Mouse (Mus musculus): ENCODE results near the gene Chrm3. TPM values are rescaled to one million over a fixed set of nuclear protein-coding genes. Genes with fewer than 3 reads are reported as not detected.
A peak's percentile ranks its signal among the peaks of the same experiment; 100 is the strongest.

Chrm3 gene
- total RNA-seq, 2 experiments from 2014 or later: 0.84 to 1.5 TPM

DNA sequence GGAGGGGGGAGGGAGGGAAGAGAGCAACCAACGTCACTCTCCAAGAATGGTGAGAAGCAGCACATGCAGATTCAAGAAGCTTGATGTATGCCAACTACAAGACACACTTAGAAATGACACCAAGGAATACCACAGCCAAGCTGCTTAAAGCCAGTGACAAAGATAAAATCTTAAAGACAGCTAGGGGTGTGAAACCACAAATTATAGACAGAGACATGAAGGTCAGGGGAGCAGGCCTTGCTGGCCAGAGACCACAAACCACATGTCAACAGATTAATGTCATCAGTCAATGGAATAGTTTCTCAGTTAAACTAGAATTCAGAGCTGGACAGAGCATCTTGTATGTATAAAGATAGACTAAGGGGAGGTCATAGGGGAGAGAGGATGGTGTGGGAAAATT, 341.4 kb downstream of the Chrm3 start:
- no peak for DNase-seq (ENCODE audit: low spot score)
- intact Hi-C loops (cut with DNase I): no loop called here

DNA sequence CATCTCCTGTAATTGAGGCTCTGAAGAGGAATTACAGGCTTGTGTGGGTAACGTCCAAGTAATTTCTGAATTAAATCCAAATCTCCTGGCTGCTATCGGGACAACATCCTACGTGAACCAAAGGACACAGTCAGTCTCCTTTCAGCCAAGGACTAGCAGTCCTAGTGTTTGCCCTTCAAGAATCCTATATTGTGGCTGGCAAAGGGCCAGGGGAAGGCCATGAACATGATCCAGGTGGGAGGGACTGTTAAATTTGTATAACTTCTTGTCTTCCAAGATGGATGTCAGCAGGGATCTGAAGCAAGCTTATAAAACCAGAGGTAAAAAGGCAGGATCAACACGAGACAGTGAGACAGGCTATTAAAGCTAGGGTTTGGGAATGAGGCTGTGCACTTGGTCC, 357.7 kb downstream of the Chrm3 start:
- intact Hi-C loops (cut with DNase I): no loop called here
- no peak for DNase-seq (ENCODE audit: low spot score)

DNA sequence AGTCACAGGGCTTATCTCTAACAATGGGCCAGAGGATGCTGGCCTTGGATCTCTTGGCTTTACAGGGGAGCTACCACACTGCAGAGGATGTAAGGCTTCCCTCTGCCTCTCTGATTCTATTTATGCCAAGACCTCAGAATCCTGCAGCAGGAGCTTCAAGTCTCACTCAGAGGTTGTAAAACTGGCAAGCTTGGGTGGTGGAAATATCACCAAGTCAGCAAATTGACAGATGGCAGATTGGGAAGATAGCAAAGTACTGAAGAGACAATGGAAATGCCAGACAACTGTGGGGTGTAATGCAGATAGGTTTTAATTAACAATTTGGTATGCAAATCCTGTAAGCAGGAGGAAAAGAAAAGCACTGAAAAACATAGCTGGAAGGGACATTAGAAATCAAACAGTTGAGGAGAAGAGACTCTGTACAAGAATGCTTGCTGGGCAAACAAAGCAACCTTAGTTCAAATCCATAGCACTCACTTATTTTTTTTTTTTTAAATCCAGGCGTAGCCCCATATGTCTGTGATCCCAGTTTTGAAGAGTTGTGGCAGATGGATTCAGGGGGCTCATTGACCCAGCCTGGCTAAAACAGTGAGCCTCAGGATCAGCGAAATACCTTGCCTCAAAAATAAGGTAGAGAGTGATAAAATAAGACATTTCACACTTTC, 362.9 kb downstream of the Chrm3 start:
- intact Hi-C loops (cut with DNase I): no loop called here
- DNase-seq (ENCODE audit: low spot score): no peak

DNA sequence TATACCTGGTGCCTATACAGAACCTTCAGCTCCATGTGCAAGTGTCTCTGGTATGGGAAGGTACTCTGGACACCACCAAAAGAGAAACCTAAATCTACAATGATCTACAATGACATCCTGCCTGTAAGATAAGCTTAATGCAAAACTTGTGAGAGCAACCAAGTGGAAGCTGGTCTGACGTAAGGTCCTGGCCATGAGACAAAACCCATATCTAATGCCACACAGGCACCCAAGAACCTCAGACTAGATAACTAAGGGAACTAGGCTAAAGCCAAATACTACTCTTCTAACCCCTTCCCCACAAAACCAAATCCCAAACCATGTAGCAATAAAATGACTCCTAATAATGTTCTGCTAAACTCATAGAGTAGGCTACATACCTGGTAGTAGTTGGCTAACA, 364.8 kb downstream of the Chrm3 start:
- intact Hi-C loops (cut with DNase I): no loop called here
- no peak for DNase-seq (ENCODE audit: low spot score)

DNA sequence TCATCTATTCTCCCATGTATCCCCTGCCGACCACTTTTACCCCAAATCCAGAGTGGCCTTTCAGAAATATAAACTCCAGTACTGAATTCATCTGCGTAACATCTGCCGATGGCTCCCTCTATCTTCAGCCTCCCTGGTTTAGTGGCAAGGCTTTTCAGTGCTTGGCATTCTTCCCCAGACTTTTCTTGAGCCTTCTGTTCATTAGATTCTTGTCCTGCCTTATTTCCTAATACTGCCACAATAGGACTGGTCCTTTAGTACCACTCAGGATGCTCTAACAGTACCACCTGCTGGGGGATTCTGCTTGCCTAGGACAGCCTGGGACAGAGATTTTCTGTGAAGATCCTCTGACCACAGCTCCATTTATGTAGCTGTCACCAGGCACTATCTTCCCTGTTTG, 367.1 kb downstream of the Chrm3 start:
- intact Hi-C loops (cut with DNase I): no loop called here
- DNase-seq (ENCODE audit: low spot score): no peak

DNA sequence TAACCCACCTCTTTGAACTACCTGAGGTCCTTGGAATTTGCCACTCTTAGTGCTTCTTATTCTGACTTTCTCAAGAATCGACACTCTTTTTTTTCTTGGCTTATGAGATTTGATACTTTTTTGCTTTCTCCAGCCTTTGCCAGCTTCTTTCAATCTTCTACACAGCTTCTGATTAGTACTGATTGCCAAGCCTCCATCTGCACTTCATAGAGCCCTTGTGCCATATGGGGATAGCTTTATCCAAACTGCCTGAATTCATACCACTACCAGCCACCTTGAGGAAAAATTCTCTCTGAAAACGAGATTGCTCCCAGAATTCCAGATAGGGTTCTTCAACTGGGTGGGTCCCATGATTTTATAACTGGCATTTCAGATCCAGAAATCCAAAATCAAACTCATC, 368.0 kb downstream of the Chrm3 start:
- no peak for DNase-seq (ENCODE audit: low spot score)
- intact Hi-C loops (cut with DNase I): no loop called here

DNA sequence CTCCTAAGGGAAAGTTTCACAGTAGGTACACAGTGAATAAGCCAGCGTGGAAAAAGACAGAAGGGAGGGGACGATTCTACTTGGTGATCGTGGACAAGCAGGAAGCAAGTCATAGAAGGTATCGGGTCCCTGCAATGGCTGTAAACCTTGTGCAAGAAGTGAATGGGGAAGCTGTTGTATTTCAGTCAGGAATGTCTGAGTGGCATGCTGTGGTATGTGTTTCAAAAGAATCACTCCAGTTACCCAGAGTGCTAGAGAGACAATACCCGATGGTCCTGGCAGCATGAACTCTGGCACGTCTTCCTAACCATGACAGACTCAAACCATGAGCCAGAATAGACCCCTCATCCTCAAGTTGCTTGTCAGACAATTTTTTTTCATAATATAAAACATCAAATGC, 375.0 kb downstream of the Chrm3 start:
- no peak for DNase-seq (ENCODE audit: low spot score)
- intact Hi-C loops (cut with DNase I): no loop called here

DNA sequence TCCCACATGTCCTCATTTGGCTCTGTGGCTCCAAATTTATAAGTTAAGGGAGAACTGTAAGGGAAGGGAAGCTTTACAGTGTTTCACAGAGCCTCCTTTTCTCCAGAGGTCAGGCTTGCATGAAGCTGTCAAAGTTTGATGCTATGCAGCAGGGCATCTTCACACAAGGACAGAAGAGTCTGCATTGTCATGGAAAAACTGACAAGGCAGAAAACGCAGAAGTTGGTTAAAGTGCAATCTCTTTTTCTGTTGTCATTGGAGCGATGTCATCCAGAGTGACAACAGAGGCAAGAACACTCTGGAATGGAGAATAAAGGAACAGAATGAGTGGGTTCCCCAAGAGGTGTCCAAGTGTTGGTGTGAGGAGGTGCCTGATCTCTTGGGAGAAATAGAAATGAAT, 377.4 kb downstream of the Chrm3 start:
- DNase-seq (ENCODE audit: low spot score): no peak
- intact Hi-C loops (cut with DNase I): no loop called here

DNA sequence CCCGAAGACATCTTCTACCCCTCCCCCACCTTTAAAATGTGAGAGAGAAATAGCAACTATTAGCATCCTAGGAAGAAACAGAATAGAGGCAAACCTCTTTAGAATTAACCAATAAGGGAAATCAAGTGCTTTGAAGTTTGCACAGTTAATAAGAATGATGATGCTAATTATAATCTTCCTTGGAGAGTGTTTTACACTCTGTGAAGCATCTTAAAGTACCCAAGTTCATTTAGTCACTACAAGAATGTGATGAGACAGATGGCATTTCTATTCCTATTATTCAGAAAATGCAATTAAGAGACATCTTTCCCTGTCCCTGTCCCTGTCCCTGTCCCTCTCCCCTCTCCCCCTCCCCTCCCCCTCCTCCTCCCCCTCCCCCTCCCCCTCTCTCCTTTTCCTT, 382.9 kb downstream of the Chrm3 start:
- intact Hi-C loops (cut with DNase I): no loop called here
- no peak for DNase-seq (ENCODE audit: low spot score)

DNA sequence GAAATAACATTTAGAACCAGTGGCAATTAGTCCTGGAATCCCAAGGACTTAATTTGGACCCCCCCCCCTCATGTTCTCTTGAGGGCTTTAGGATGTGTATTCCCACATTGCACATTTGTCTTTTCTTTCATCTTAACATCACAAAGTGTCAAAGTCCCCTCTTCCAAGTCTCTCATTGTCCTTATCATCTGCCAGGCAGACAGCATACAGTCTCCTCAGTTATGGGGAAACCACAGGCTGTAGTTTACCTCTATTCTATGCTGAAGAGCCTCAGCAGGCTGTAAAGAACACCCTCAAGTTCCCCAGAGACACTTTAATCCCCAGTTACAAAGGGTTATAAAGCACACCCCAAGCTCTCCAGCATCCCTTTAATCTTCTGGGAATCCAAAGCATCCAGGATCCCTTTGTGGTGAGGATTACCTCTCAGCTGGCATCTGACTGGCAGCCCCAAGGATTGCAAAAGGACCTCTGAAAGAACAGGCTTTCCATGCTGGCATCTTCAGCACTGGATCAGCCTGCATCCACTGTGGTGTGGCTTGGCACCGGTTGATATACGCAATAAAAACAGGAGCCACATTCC, 386.8 kb downstream of the Chrm3 start:
- intact Hi-C loops (cut with DNase I): no loop called here
- no peak for DNase-seq (ENCODE audit: low spot score)

DNA sequence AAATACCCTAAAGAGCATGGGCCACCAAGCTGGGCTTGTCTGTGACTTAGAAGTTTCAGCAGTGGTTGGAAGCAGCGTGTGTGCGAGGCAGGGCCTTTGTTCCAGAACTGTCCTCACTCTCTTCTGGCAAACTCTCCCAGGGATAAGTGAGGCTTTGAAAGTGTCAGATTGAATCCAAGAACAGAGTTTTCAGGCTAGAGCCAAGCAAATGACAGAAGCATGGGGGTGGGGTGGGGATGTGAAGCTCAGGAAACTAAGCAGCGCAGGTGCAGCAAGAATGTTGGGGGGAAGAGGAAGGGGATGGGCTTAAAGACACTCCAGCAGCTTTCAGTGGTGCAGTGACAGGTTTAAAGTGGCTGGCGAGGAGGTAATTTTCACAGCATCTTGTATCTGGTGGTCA, 388.8 kb downstream of the Chrm3 start:
- no peak for DNase-seq (ENCODE audit: low spot score)
- intact Hi-C loops (cut with DNase I): no loop called here

DNA sequence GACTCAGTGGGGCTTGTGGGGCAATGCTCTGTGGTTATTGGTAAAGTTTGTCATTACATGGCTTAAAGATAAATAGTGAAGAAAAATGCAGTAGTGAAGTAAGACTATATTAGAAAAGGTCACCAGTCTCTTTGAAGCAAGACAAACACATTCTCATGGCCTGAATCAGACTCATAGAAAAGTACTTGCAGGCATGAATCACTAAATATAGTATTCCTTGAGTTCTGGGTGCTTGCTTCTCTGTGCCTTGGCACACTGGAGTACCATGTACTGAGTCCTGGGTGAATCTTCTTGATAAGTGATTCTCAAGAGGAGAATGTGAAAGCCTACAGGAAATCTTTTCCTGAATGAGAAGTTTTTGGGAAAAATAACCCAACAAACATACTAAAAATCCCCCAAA, 408.0 kb downstream of the Chrm3 start:
- DNase-seq (ENCODE audit: low spot score): no peak
- intact Hi-C loops (cut with DNase I): no loop called here

DNA sequence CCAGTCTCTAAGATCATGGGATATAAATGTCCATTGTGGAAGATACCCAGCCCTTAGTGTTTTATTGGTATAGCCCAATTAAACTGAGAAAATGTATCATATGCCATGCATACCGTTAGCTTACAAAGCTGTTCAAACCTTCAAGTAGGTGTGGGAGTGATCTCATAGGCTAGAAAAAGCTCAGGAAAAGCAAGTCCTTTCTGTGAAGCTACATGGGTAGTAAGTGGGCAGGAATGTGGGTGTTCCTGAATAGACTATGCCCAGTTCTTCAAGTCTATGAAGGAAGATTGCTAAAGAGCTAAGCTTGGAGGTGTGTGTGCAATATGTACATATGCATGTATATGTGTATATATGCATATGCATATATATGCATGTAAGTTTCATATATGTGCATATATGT, 409.3 kb downstream of the Chrm3 start:
- DNase-seq (ENCODE audit: low spot score): no peak
- intact Hi-C loops (cut with DNase I): no loop called here

DNA sequence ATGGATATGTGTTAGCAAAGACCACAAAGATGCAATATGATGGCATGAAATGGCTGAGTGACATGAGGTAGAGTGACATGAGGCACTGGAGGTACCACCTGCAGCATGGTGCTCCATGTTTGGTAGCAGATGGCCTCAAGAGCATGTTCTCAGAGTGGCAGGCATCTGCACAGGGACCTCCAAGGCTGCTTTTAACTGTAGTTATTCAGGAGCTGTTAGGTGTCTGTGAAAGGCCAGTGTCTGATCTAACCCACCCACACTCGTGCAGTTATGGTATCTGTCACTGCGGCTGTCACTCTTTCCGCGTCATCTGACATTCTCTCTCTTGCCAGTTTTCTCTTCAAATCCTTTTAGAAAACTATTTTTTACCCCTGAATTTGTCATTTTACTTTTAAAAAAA, 411.6 kb downstream of the Chrm3 start:
- intact Hi-C loops (cut with DNase I): no loop called here
- DNase-seq (ENCODE audit: low spot score): no peak

DNA sequence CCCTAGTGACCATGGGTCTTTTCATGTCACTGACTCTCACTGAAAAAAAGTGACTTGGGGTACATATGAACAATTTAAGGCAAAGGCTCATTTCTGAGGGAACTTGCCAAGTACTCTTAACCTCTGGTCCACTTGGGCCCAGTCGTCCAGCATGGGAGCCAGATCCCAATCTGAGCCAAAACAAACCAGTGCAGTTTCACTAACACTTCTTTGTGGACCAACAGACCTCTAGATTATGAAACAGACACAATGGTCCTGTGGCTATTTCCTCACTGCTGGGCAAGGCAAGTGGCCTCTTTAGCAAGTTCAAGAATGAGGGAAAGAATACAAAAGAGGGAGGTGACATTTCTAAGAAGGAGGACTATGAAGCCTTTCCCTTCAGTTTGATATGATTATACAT, 420.5 kb downstream of the Chrm3 start:
- intact Hi-C loops (cut with DNase I): no loop called here

DNA sequence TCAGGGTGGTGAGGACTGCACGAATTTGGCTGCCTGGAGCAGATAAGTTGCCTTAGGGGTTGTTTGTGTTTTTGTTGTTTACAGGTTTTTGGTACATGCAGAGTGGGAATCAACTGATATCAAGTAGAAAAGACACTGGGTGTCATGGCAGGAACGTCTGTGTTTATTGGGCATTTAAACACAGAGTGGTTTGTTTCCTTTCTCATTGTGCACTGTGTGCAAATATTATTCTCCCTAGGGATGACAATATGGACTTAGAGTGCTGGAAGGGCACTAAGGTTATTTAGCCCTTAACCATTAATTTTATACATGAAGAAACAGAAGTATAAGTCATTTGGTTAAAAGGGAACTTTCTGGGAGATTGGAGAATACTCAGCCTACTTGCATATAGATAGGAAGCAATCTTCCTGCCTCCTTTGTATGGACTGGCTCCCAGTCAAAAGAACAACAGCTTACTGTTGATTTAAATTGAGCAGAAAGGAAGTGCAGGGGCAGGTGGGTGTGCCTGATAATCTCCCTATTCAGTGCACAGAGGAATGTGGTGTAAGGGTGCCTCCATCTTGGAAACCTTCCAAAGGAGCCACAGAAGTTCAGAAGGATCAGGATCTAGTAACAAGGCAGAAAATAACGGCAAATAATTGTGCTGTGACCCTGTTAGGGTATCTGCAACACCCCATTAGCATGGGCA, 421.7 kb downstream of the Chrm3 start:
- DNase-seq (ENCODE audit: low spot score): no peak
- intact Hi-C loops (cut with DNase I): no loop called here

More for the DNA sequence above, 420.5 kb downstream of the Chrm3 start:
- peak; percentile 10 for DNase-seq (ENCODE audit: low spot score)

DNA sequence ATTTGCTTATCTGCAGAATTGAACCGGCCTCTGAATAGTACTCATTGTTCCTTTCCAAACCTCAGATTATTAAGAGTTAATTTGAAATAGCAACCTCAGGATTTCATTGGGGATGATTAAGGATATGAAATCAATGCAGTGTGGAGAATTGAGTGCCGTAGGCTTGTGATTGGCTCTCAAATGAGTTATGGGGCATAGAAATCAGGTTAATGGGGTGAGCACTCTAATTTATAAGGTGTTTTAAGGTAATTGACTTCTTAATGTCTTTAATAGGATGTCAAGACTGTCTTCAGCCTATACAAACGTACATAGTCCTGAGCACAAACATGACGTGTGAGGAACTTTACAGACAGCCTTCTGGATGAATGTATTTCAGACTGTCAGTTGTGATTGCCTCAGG, 427.9 kb downstream of the Chrm3 start:
- no peak for DNase-seq (ENCODE audit: low spot score)
- intact Hi-C loops (cut with DNase I): no loop called here

DNA sequence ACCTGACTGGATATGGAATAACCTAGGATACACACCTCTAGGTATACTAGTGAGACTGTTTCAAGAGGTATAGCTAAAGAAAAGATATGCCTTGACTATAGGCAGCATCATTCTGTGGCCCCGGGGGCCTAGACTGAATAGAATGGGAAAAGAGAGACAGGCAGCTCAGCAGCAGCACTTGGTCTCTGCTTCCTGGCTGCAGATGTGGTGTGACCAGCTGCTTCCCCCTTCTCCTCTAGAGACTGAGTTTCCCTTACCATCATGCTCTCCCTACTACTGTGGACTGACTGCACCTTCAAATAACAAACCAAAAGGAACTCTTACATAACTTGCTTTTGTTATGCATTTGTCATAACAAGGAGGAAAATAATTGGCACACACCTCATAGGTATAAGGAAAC, 430.0 kb downstream of the Chrm3 start:
- intact Hi-C loops (cut with DNase I): no loop called here
- DNase-seq (ENCODE audit: low spot score): no peak

DNA sequence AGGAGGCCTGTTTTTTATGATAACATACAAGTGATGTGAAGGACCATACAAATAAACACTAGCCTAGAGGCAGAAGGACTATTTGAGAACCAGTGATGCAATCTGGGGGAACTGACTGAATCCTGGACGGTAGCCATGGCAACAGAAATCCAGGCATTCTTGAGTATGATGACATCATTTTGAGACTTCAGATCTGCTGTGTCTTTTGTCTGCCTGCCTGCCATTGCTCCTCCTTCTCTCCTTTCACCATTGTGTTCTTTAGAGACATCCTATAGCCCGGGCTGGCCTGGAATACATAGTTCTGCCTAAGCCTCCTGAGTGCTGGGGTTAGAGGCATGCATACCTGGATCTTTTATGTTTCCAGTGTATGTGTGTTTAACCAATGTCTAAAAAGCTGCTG, 430.7 kb downstream of the Chrm3 start:
- peak; percentile 2 for DNase-seq (ENCODE audit: low spot score)
- intact Hi-C loops (cut with DNase I): no loop called here

DNA sequence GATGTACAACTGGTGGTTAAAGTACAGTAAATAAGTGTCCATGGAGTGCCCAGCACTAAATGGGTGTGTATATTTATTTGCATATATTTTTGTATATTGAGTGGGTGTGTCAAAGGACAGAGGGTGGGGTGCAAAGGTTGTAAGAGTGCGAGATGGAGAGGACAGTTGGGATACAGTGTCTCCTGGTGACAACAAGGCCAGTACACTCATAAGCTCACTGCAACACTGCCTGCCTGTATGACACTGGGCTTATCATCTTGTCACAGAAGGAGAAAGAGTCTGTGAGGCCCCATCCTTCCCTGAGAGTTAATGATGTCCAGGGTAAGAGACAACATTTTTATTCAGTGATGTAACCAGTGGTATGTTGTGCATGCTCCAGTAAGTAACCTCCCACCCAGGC, 439.5 kb downstream of the Chrm3 start:
- DNase-seq (ENCODE audit: low spot score): no peak
- intact Hi-C loops (cut with DNase I): no loop called here

DNA sequence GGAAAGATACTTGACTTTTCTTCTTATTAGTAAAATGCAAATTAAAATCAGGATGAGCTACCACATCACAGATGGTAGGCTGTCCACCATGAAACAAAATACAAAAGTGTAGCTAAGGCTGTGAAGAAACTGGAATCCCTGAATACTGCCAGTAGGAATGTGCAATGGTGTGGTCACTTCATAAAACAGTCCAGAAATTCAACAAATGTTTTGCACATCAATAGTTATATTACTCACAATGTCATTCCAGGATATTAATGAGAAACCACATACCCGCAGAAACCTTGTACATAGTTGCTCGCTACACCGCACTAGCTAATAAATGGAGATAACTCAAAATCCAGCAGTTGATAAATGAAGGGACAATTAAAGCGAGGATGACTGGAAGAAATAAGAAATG, 447.9 kb downstream of the Chrm3 start:
- no peak for DNase-seq (ENCODE audit: low spot score)
- intact Hi-C loops (cut with DNase I): no loop called here

DNA sequence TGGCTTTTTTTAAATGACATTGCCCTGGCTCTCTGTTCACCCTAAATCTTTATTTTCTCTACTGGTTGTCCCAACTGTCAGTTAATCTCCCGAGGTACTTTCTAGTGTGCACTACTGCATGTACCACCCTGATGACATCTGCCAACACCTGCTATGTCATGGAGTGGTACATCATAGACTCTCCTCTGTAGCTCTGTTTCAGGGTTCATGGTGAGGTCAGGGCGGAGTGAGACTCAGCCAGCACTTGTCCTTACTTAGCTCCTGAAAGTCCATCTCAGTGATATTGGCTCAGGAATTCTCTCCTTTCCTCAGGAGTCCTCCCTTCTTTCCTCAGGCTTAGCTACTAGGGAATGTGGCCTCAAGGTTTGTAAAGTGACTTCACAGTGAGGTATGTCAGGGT, 451.9 kb downstream of the Chrm3 start:
- intact Hi-C loops (cut with DNase I): no loop called here
- DNase-seq (ENCODE audit: low spot score): no peak
